Mouse (Mus musculus): ENCODE measurements at regions not wholly inside any gene's neighbourhood (a gene's known extent, or its start where the extent isn't known, plus 50 kb on each side); places are given as distances from the start of the nearest gene placed in this dataset.

GRCm38 (mm10) chr1:128878291-128878690 is 286.2 kb upstream of the Cxcr4 start:
- Histone ChIP-seq H3K36me3 (ENCODE audit: control insufficient read depth, insufficient read depth, low read length, poor library complexity, severe bottlenecking) (no peaks in the 10 kb centered on the region), H3K27ac (ENCODE audit: insufficient read depth, low read length) (no peak overlapping the region), H3K4me1 (ENCODE audit: control insufficient read depth, insufficient read depth, low read length) (no peaks in the 10 kb centered on the region), H3K9ac (ENCODE audit: low read depth, poor library complexity, severe bottlenecking) (no peak overlapping the region), H3K9me3 (replicated peaks; ENCODE audit: control insufficient read depth, insufficient read depth, low read length, poor library complexity, severe bottlenecking) (peaks cover 10% of the 10 kb centered on the region; the same call in 1 of the 2 replicates), H3K4me3 (ENCODE audit: low read depth, low read length) (no peak overlapping the region), H3K27me3 (ENCODE audit: control insufficient read depth, insufficient read depth, low read length, poor library complexity, severe bottlenecking) (no peaks in the 10 kb centered on the region)
- TF ChIP-seq CTCF (IDR thresholded peaks at IDR 0.05; ENCODE audit: low read depth, low read length), result no peak
- no peak for TF ChIP-seq EP300 (IDR thresholded peaks at IDR 0.05; ENCODE audit: insufficient read depth, low read depth, low read length)
- no peak for TF ChIP-seq POLR2A (IDR thresholded peaks at IDR 0.05; ENCODE audit: insufficient read depth, low read length)

GRCm38 (mm10) chr1:128875289-128875688 is 283.2 kb upstream of the Cxcr4 start:
- no peak overlapping the region for H3K4me3 ChIP-seq (ENCODE audit: low read depth, low read length)
- H3K27ac ChIP-seq (ENCODE audit: insufficient read depth, low read length), result no peak overlapping the region
- TF ChIP-seq CTCF (IDR thresholded peaks at IDR 0.05; ENCODE audit: low read depth, low read length) (peak; percentile 63), EP300 (IDR thresholded peaks at IDR 0.05; ENCODE audit: insufficient read depth, low read depth, low read length) (no peak)
- H3K9me3 ChIP-seq (replicated peaks; ENCODE audit: control insufficient read depth, insufficient read depth, low read length, poor library complexity, severe bottlenecking), result no peaks in the 10 kb centered on the region
- no peaks in the 10 kb centered on the region for H3K27me3 ChIP-seq (ENCODE audit: control insufficient read depth, insufficient read depth, low read length, poor library complexity, severe bottlenecking)
- H3K4me1 ChIP-seq (ENCODE audit: control insufficient read depth, insufficient read depth, low read length), result no peaks in the 10 kb centered on the region
- H3K36me3 ChIP-seq (ENCODE audit: control insufficient read depth, insufficient read depth, low read length, poor library complexity, severe bottlenecking), result no peaks in the 10 kb centered on the region
- H3K9ac ChIP-seq (ENCODE audit: low read depth, poor library complexity, severe bottlenecking), result no peak overlapping the region

GRCm38 (mm10) chr1:128874190-128874589 is 282.1 kb upstream of the Cxcr4 start:
- Histone ChIP-seq H3K4me1 (ENCODE audit: control insufficient read depth, insufficient read depth, low read length) (no peaks in the 10 kb centered on the region), H3K27ac (ENCODE audit: insufficient read depth, low read length) (no peak overlapping the region), H3K4me3 (ENCODE audit: low read depth, low read length) (no peak overlapping the region), H3K27me3 (ENCODE audit: control insufficient read depth, insufficient read depth, low read length, poor library complexity, severe bottlenecking) (no peaks in the 10 kb centered on the region), H3K9me3 (replicated peaks; ENCODE audit: control insufficient read depth, insufficient read depth, low read length, poor library complexity, severe bottlenecking) (no peaks in the 10 kb centered on the region), H3K9ac (ENCODE audit: low read depth, poor library complexity, severe bottlenecking) (no peak overlapping the region), H3K36me3 (ENCODE audit: control insufficient read depth, insufficient read depth, low read length, poor library complexity, severe bottlenecking) (no peaks in the 10 kb centered on the region)
- no peak for TF ChIP-seq POLR2A (IDR thresholded peaks at IDR 0.05; ENCODE audit: insufficient read depth, low read length)
- TF ChIP-seq CTCF (IDR thresholded peaks at IDR 0.05; ENCODE audit: low read depth, low read length), result no peak
- no peak for TF ChIP-seq EP300 (IDR thresholded peaks at IDR 0.05; ENCODE audit: insufficient read depth, low read depth, low read length)

- no peak overlapping the region for H3K9ac ChIP-seq (ENCODE audit: low read depth, poor library complexity, severe bottlenecking)
- no peaks in the 10 kb centered on the region for H3K9me3 ChIP-seq (replicated peaks; ENCODE audit: control insufficient read depth, insufficient read depth, low read length, poor library complexity, severe bottlenecking)
- H3K27ac ChIP-seq (ENCODE audit: insufficient read depth, low read length), result no peak overlapping the region
- TF ChIP-seq CTCF (IDR thresholded peaks at IDR 0.05; ENCODE audit: low read depth, low read length), result no peak
- TF ChIP-seq EP300 (IDR thresholded peaks at IDR 0.05; ENCODE audit: insufficient read depth, low read depth, low read length), result no peak
- no peak for TF ChIP-seq POLR2A (IDR thresholded peaks at IDR 0.05; ENCODE audit: insufficient read depth, low read length)
- H3K4me1 ChIP-seq (ENCODE audit: control insufficient read depth, insufficient read depth, low read length), result no peaks in the 10 kb centered on the region
- no peaks in the 10 kb centered on the region for H3K36me3 ChIP-seq (ENCODE audit: control insufficient read depth, insufficient read depth, low read length, poor library complexity, severe bottlenecking)
- no peak overlapping the region for H3K4me3 ChIP-seq (ENCODE audit: low read depth, low read length)
- no peaks in the 10 kb centered on the region for H3K27me3 ChIP-seq (ENCODE audit: control insufficient read depth, insufficient read depth, low read length, poor library complexity, severe bottlenecking)
Measured at GRCm38 (mm10) chr1:128868761-128869160, 276.7 kb upstream of the Cxcr4 start.

- peak overlapping the region; percentile 78 for H3K27ac ChIP-seq (ENCODE audit: insufficient read depth, low read length)
Measured at GRCm38 (mm10) chr1:128860537-128860936, 268.4 kb upstream of the Cxcr4 start.

GRCm38 (mm10) chr1:128860094-128860493 is 268.0 kb upstream of the Cxcr4 start:
- peaks cover 5% of the 10 kb centered on the region for H3K9me3 ChIP-seq (replicated peaks; ENCODE audit: control insufficient read depth, insufficient read depth, low read length, poor library complexity, severe bottlenecking)
- H3K27ac ChIP-seq (ENCODE audit: insufficient read depth, low read length), result peak overlapping the region; percentile 78
- no peak overlapping the region for H3K9ac ChIP-seq (ENCODE audit: low read depth, poor library complexity, severe bottlenecking)
- H3K27me3 ChIP-seq (ENCODE audit: control insufficient read depth, insufficient read depth, low read length, poor library complexity, severe bottlenecking), result no peaks in the 10 kb centered on the region
- H3K36me3 ChIP-seq (ENCODE audit: control insufficient read depth, insufficient read depth, low read length, poor library complexity, severe bottlenecking), result no peaks in the 10 kb centered on the region
- no peak for TF ChIP-seq CTCF (IDR thresholded peaks at IDR 0.05; ENCODE audit: low read depth, low read length)
- no peak for TF ChIP-seq POLR2A (IDR thresholded peaks at IDR 0.05; ENCODE audit: insufficient read depth, low read length)
- TF ChIP-seq EP300 (IDR thresholded peaks at IDR 0.05; ENCODE audit: insufficient read depth, low read depth, low read length), result peak; percentile 74
- H3K4me1 ChIP-seq (ENCODE audit: control insufficient read depth, insufficient read depth, low read length), result peaks cover 6% of the 10 kb centered on the region
- no peak overlapping the region for H3K4me3 ChIP-seq (ENCODE audit: low read depth, low read length)

More at GRCm38 (mm10) chr1:128860537-128860936, 268.4 kb upstream of the Cxcr4 start:
- peaks cover 5% of the 10 kb centered on the region for H3K9me3 ChIP-seq (replicated peaks; ENCODE audit: control insufficient read depth, insufficient read depth, low read length, poor library complexity, severe bottlenecking)
- no peaks in the 10 kb centered on the region for H3K27me3 ChIP-seq (ENCODE audit: control insufficient read depth, insufficient read depth, low read length, poor library complexity, severe bottlenecking)
- TF ChIP-seq POLR2A (IDR thresholded peaks at IDR 0.05; ENCODE audit: insufficient read depth, low read length), result no peak
- no peak for TF ChIP-seq EP300 (IDR thresholded peaks at IDR 0.05; ENCODE audit: insufficient read depth, low read depth, low read length)
- no peak for TF ChIP-seq CTCF (IDR thresholded peaks at IDR 0.05; ENCODE audit: low read depth, low read length)
- H3K36me3 ChIP-seq (ENCODE audit: control insufficient read depth, insufficient read depth, low read length, poor library complexity, severe bottlenecking), result no peaks in the 10 kb centered on the region
- no peak overlapping the region for H3K9ac ChIP-seq (ENCODE audit: low read depth, poor library complexity, severe bottlenecking)
- no peak overlapping the region for H3K4me3 ChIP-seq (ENCODE audit: low read depth, low read length)
- peaks cover 6% of the 10 kb centered on the region for H3K4me1 ChIP-seq (ENCODE audit: control insufficient read depth, insufficient read depth, low read length)

Measured in ES-Bruce4 (cell line).